Mouse (Mus musculus) urinary bladder, postnatal 4 days (tissue): ENCODE measurements around the gene Hormad1.

Source experiments
- DNase-seq, 2 experiments: peaks; one replicate each; pipeline ENCODE4 v3.0.0; 2021 to 2022; ENCODE audit warnings: low spot score in 2 of 2

Gene Hormad1

DNA sequence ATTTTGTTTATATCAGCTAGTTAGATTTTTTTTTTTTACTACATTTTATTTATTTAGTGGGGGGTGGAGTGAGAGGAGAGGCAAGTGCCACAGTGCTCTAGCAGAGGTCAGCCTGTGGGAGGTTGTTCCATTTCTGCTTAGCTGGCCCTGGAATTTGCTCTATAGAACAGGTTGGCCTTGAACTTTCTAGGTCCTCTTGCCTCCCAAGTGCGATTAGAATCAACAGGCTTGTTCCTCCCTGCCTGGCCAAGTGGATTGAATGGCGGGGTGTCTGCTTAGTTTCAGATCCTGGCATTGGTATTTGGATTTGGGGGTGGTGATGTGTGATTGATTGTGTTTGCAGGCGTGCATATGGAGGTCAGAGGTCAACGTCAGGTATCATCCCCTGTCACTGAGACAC lies 76.6 kb downstream of the Hormad1 start:
- DNase-seq = no peak
